Mouse (Mus musculus): ENCODE measurements around the gene Efna2. TPM values are rescaled to one million over a fixed set of nuclear protein-coding genes. Genes with fewer than 3 reads are reported as not detected.

The Efna2 gene
- polyA plus RNA-seq, 1 experiment from 2014 or later: 62.2 TPM

- H3K9ac ChIP-seq (replicated peaks): 0 out of 2 replicates have a peak overlapping the region, but pooled peaks have one; percentile 0
- 92% methylated on average over 15 of the region's 15 CpGs for WGBS
- ATAC-seq (ENCODE audit: insufficient number of reproducible peaks, insufficient read depth, low FRiP score, low TSS enrichment, low read depth): no peak
- no peaks in the 10 kb centered on the region for H3K9me3 ChIP-seq
- H3K27me3 ChIP-seq: no peaks in the 10 kb centered on the region
- H3K4me3 ChIP-seq (replicated peaks): no peak overlapping the region; the same call in 1 of the 2 replicates
- 0 out of 2 replicates have a peak overlapping the region, but pooled peaks have one; percentile 45 for H3K27ac ChIP-seq
- peak overlapping the region; percentile 73; the same call in 1 of the 2 replicates for H3K4me2 ChIP-seq
- peaks cover 46% of the 10 kb centered on the region for H3K4me1 ChIP-seq (replicated peaks)
- H3K36me3 ChIP-seq: peaks cover 34% of the 10 kb centered on the region
Observed at GRCm38 (mm10) chr10:80171252-80171651, 8.0 kb upstream of the Efna2 start.

GRCm38 (mm10) chr10:80171760-80172526 lies 7.3 kb upstream of the Efna2 start:
- WGBS: 85% methylated on average over 45 of the region's 45 CpGs
- H3K4me1 ChIP-seq (replicated peaks): peaks cover 41% of the 10 kb centered on the region

GRCm38 (mm10) chr10:80172527-80173292 lies 6.6 kb upstream of the Efna2 start, which contains the start of gene 1600002K03Rik:
Gene 1600002K03Rik (plus strand): TSS chr10:80172944.
- 7% methylated on average over 35 of the region's 35 CpGs for WGBS
- H3K36me3 ChIP-seq: peaks cover 34% of the 10 kb centered on the region
- peak within 1 kb of the TSS; percentile 73 for H3K4me2 ChIP-seq
- no peaks in the 10 kb centered on the region for H3K9me3 ChIP-seq
- peak within 1 kb of the TSS; percentile 51; the same call in 1 of the 2 replicates for H3K9ac ChIP-seq (replicated peaks)
- H3K4me3 ChIP-seq (replicated peaks): peak within 1 kb of the TSS; percentile 54
- peak within 1 kb of the TSS; percentile 76 for H3K27ac ChIP-seq
- ATAC-seq (ENCODE audit: insufficient number of reproducible peaks, insufficient read depth, low FRiP score, low TSS enrichment, low read depth): peak; percentile 35
- no peaks in the 10 kb centered on the region for H3K27me3 ChIP-seq
- H3K4me1 ChIP-seq (replicated peaks): peaks cover 40% of the 10 kb centered on the region

More at GRCm38 (mm10) chr10:80171760-80172526, 7.3 kb upstream of the Efna2 start:
- Histone ChIP-seq H3K4me2 (peak overlapping the region; percentile 73), H3K9me3 (no peaks in the 10 kb centered on the region), H3K27me3 (no peaks in the 10 kb centered on the region), H3K9ac (replicated peaks) (peak overlapping the region; percentile 23; the same call in 1 of the 2 replicates), H3K36me3 (peaks cover 34% of the 10 kb centered on the region), H3K4me3 (replicated peaks) (peak overlapping the region; percentile 54), H3K27ac (peak overlapping the region; percentile 74)
- ATAC-seq (ENCODE audit: insufficient number of reproducible peaks, insufficient read depth, low FRiP score, low TSS enrichment, low read depth): no peak

GRCm38 (mm10) chr10:80173358-80173757 lies 5.9 kb upstream of the Efna2 start:
- H3K36me3 ChIP-seq: peaks cover 34% of the 10 kb centered on the region
- peak overlapping the region; percentile 54 for H3K4me3 ChIP-seq (replicated peaks)
- H3K27me3 ChIP-seq: no peaks in the 10 kb centered on the region
- WGBS: 17% methylated on average over 11 of the region's 11 CpGs
- ATAC-seq (ENCODE audit: insufficient number of reproducible peaks, insufficient read depth, low FRiP score, low TSS enrichment, low read depth): no peak
- H3K4me1 ChIP-seq (replicated peaks): peaks cover 40% of the 10 kb centered on the region
- no peak overlapping the region; the same call in 1 of the 2 replicates for H3K9ac ChIP-seq (replicated peaks)
- H3K27ac ChIP-seq: peak overlapping the region; percentile 76
- H3K9me3 ChIP-seq: no peaks in the 10 kb centered on the region
- peak overlapping the region; percentile 73 for H3K4me2 ChIP-seq

GRCm38 (mm10) chr10:80173955-80174640 lies 5.2 kb upstream of the Efna2 start:
- ATAC-seq (ENCODE audit: insufficient number of reproducible peaks, insufficient read depth, low FRiP score, low TSS enrichment, low read depth): no peak
- no peak overlapping the region for H3K4me3 ChIP-seq (replicated peaks)
- H3K36me3 ChIP-seq: peaks cover 34% of the 10 kb centered on the region
- no peak overlapping the region for H3K9ac ChIP-seq (replicated peaks)
- WGBS: 87% methylated on average over 10 of the region's 10 CpGs
- H3K4me1 ChIP-seq (replicated peaks): peaks cover 33% of the 10 kb centered on the region
- H3K4me2 ChIP-seq: no peak overlapping the region
- H3K27me3 ChIP-seq: no peaks in the 10 kb centered on the region
- no peak overlapping the region for H3K27ac ChIP-seq
- no peaks in the 10 kb centered on the region for H3K9me3 ChIP-seq

- ATAC-seq (ENCODE audit: insufficient number of reproducible peaks, insufficient read depth, low FRiP score, low TSS enrichment, low read depth): no peak
- Histone ChIP-seq H3K27ac (no peak overlapping the region), H3K4me3 (replicated peaks) (no peak overlapping the region), H3K4me2 (no peak overlapping the region), H3K36me3 (peaks cover 33% of the 10 kb centered on the region), H3K9ac (replicated peaks) (no peak overlapping the region), H3K4me1 (replicated peaks) (peaks cover 29% of the 10 kb centered on the region), H3K9me3 (no peaks in the 10 kb centered on the region), H3K27me3 (no peaks in the 10 kb centered on the region)
- 55% methylated on average over 2 of the region's 2 CpGs for WGBS
Observed at GRCm38 (mm10) chr10:80174705-80175104, 4.6 kb upstream of the Efna2 start.

GRCm38 (mm10) chr10:80175536-80176269 lies 3.6 kb upstream of the Efna2 start:
- 22% methylated on average over 4 of the region's 4 CpGs for WGBS
- H3K4me3 ChIP-seq (replicated peaks): no peak overlapping the region
- H3K4me1 ChIP-seq (replicated peaks): peaks cover 28% of the 10 kb centered on the region

GRCm38 (mm10) chr10:80176270-80176834 lies 2.9 kb upstream of the Efna2 start:
- no peak for ATAC-seq (ENCODE audit: insufficient number of reproducible peaks, insufficient read depth, low FRiP score, low TSS enrichment, low read depth)
- Histone ChIP-seq H3K4me3 (replicated peaks) (no peak overlapping the region), H3K4me1 (replicated peaks) (peaks cover 35% of the 10 kb centered on the region), H3K27ac (no peak overlapping the region), H3K4me2 (no peak overlapping the region), H3K9me3 (no peaks in the 10 kb centered on the region), H3K9ac (replicated peaks) (peak overlapping the region; percentile 23; the same call in 1 of the 2 replicates), H3K27me3 (no peaks in the 10 kb centered on the region), H3K36me3 (peaks cover 16% of the 10 kb centered on the region)
- WGBS: 80% methylated on average over 5 of the region's 5 CpGs

More at GRCm38 (mm10) chr10:80175536-80176269, 3.6 kb upstream of the Efna2 start:
- H3K36me3 ChIP-seq: peaks cover 23% of the 10 kb centered on the region
- H3K27me3 ChIP-seq: no peaks in the 10 kb centered on the region
- no peak overlapping the region for H3K4me2 ChIP-seq
- H3K9ac ChIP-seq (replicated peaks): peak overlapping the region; percentile 23; the same call in 1 of the 2 replicates
- no peak overlapping the region for H3K27ac ChIP-seq
- H3K9me3 ChIP-seq: no peaks in the 10 kb centered on the region
- ATAC-seq (ENCODE audit: insufficient number of reproducible peaks, insufficient read depth, low FRiP score, low TSS enrichment, low read depth): no peak

GRCm38 (mm10) chr10:80177441-80178279 lies 1.6 kb upstream of the Efna2 start:
- Histone ChIP-seq H3K36me3 (peaks cover 13% of the 10 kb centered on the region), H3K4me1 (replicated peaks) (peaks cover 31% of the 10 kb centered on the region), H3K4me3 (replicated peaks) (no peak overlapping the region), H3K27me3 (no peaks in the 10 kb centered on the region), H3K4me2 (no peak overlapping the region), H3K9ac (replicated peaks) (no peak overlapping the region), H3K9me3 (no peaks in the 10 kb centered on the region), H3K27ac (no peak overlapping the region)
- ATAC-seq (ENCODE audit: insufficient number of reproducible peaks, insufficient read depth, low FRiP score, low TSS enrichment, low read depth): no peak
- 74% methylated on average over 7 of the region's 7 CpGs for WGBS

Measured in limb, embryonic 12.5 days (tissue).